Mouse (Mus musculus): ENCODE data around the gene Mtcl1.
A peak's percentile ranks its signal among the peaks of the same experiment; 100 is the strongest.
"Not testable (repeated sequence)": the region's sequence is repeated elsewhere in the genome, so short reads cannot be mapped to it uniquely, and the experiment has no call there.

Mtcl1 gene

GRCm38 (mm10) chr17:66447978-66448377, 1.6 kb downstream of the Mtcl1 start:
- DNase-seq: no peak

- no peak for DNase-seq
Observed at GRCm38 (mm10) chr17:66447007-66447312, 2.6 kb downstream of the Mtcl1 start.

GRCm38 (mm10) chr17:66446196-66447006, 3.1 kb downstream of the Mtcl1 start:
- no peak for DNase-seq

GRCm38 (mm10) chr17:66444059-66444700, 5.4 kb downstream of the Mtcl1 start:
- peak; percentile 22 to 68 for DNase-seq

GRCm38 (mm10) chr17:66439888-66440287, 9.7 kb downstream of the Mtcl1 start:
- no peak for DNase-seq

- DNase-seq: no peak
Observed at GRCm38 (mm10) chr17:66439051-66439753, 10.3 kb downstream of the Mtcl1 start.

GRCm38 (mm10) chr17:66438137-66438536, 11.4 kb downstream of the Mtcl1 start:
- no peak for DNase-seq

- no peak for DNase-seq
Observed at GRCm38 (mm10) chr17:66436811-66437210, 12.7 kb downstream of the Mtcl1 start.

GRCm38 (mm10) chr17:66435982-66436381, 13.6 kb downstream of the Mtcl1 start:
- DNase-seq: no peak

- DNase-seq: no peak
Observed at GRCm38 (mm10) chr17:66435007-66435406, 14.5 kb downstream of the Mtcl1 start.

- no peak for DNase-seq
Observed at GRCm38 (mm10) chr17:66434566-66434965, 15.0 kb downstream of the Mtcl1 start.

GRCm38 (mm10) chr17:66424601-66425000, 24.9 kb downstream of the Mtcl1 start:
- not testable (repeated sequence) for DNase-seq

GRCm38 (mm10) chr17:66419421-66419820, 30.1 kb downstream of the Mtcl1 start:
- peak; percentile 15 to 42 for DNase-seq

GRCm38 (mm10) chr17:66417748-66418147, 31.8 kb downstream of the Mtcl1 start:
- no peak for DNase-seq

- no peak for DNase-seq
Observed at GRCm38 (mm10) chr17:66417329-66417728, 32.2 kb downstream of the Mtcl1 start.

GRCm38 (mm10) chr17:66416841-66417313, 32.7 kb downstream of the Mtcl1 start:
- DNase-seq: peak; percentile 39 to 62

- DNase-seq: no peak
Observed at GRCm38 (mm10) chr17:66416436-66416835, 33.1 kb downstream of the Mtcl1 start.

- no peak for DNase-seq
Observed at GRCm38 (mm10) chr17:66414331-66414730, 35.2 kb downstream of the Mtcl1 start.

- DNase-seq: no peak
Observed at GRCm38 (mm10) chr17:66412155-66412970, 37.2 kb downstream of the Mtcl1 start.

- no peak for DNase-seq
Observed at GRCm38 (mm10) chr17:66410884-66411426, 38.6 kb downstream of the Mtcl1 start.

GRCm38 (mm10) chr17:66409070-66409605, 40.4 kb downstream of the Mtcl1 start:
- no peak for DNase-seq

- no peak for DNase-seq
Observed at GRCm38 (mm10) chr17:66408400-66408799, 41.1 kb downstream of the Mtcl1 start.

Measured in lung, postnatal 4 days (tissue).